Mouse (Mus musculus): ENCODE results near the gene Inpp4b. TPM values are rescaled to one million over a fixed set of nuclear protein-coding genes. Genes with fewer than 3 reads are reported as not detected.

Inpp4b gene
- polyA plus RNA-seq, 1 experiment from 2014 or later, result 6.6 TPM

GRCm38 (mm10) chr8:81599209-81599608 lies 256.9 kb downstream of the Inpp4b start:
- 86% methylated on average over 4 of the region's 4 CpGs for WGBS
- ATAC-seq (ENCODE audit: low FRiP score), result no peak
- H3K4me1 ChIP-seq (replicated peaks), result no peaks in the 10 kb centered on the region
- H3K9ac ChIP-seq, result no peak overlapping the region
- H3K36me3 ChIP-seq, result no peaks in the 10 kb centered on the region
- no peak overlapping the region for H3K27ac ChIP-seq
- H3K4me2 ChIP-seq, result no peak overlapping the region
- H3K4me3 ChIP-seq, result no peak overlapping the region
- H3K9me3 ChIP-seq, result no peaks in the 10 kb centered on the region
- H3K27me3 ChIP-seq, result no peaks in the 10 kb centered on the region

GRCm38 (mm10) chr8:81601136-81601535 lies 258.8 kb downstream of the Inpp4b start:
- no peak overlapping the region for H3K9ac ChIP-seq
- ATAC-seq (ENCODE audit: low FRiP score), result no peak

GRCm38 (mm10) chr8:81608082-81608481 lies 265.7 kb downstream of the Inpp4b start:
- no peaks in the 10 kb centered on the region for H3K4me1 ChIP-seq (replicated peaks)
- WGBS, result 94% methylated on average over 1 of the region's 1 CpGs
- no peak overlapping the region for H3K4me2 ChIP-seq
- no peak for ATAC-seq (ENCODE audit: low FRiP score)
- no peak overlapping the region for H3K27ac ChIP-seq
- no peak overlapping the region for H3K9ac ChIP-seq
- H3K9me3 ChIP-seq, result no peaks in the 10 kb centered on the region
- no peaks in the 10 kb centered on the region for H3K36me3 ChIP-seq
- H3K4me3 ChIP-seq, result no peak overlapping the region
- H3K27me3 ChIP-seq, result no peaks in the 10 kb centered on the region

More at GRCm38 (mm10) chr8:81601136-81601535, 258.8 kb downstream of the Inpp4b start:
- H3K4me3 ChIP-seq, result no peak overlapping the region
- no peaks in the 10 kb centered on the region for H3K36me3 ChIP-seq
- no peak overlapping the region for H3K27ac ChIP-seq
- no peaks in the 10 kb centered on the region for H3K4me1 ChIP-seq (replicated peaks)
- H3K9me3 ChIP-seq, result no peaks in the 10 kb centered on the region
- no peak overlapping the region for H3K4me2 ChIP-seq
- no peaks in the 10 kb centered on the region for H3K27me3 ChIP-seq

GRCm38 (mm10) chr8:81609064-81609463 lies 266.7 kb downstream of the Inpp4b start:
- H3K9me3 ChIP-seq, result no peaks in the 10 kb centered on the region
- ATAC-seq (ENCODE audit: low FRiP score), result no peak
- no peak overlapping the region for H3K4me3 ChIP-seq
- H3K36me3 ChIP-seq, result no peaks in the 10 kb centered on the region
- 87% methylated on average over 4 of the region's 4 CpGs for WGBS
- H3K27me3 ChIP-seq, result no peaks in the 10 kb centered on the region
- H3K9ac ChIP-seq, result no peak overlapping the region
- H3K27ac ChIP-seq, result no peak overlapping the region
- H3K4me1 ChIP-seq (replicated peaks), result no peaks in the 10 kb centered on the region
- H3K4me2 ChIP-seq, result no peak overlapping the region

DNA sequence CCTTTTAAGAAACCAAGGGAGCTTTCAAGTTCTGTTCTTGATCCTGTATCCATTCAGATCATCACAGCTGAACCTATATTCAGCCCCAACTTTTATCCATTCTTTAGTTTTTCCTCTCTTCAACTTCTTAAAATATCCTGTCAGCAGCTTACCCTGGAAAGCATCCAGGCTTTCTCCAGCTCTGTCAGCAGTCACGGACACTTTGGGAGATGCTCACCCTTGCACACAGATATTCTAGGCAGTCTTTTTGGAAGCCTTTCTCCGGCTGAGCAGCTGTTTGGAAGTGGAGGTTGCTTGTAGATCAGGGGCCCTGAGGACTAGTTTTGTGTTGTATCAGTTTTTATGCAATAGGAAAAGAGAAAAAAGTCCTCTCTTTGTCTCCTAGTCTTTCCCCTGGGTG lies 270.3 kb downstream of the Inpp4b start:
- ATAC-seq (ENCODE audit: low FRiP score), result no peak
- WGBS, result 72% methylated on average over 2 of the region's 2 CpGs
- no peaks in the 10 kb centered on the region for H3K4me1 ChIP-seq (replicated peaks)
- H3K4me3 ChIP-seq, result no peak overlapping the region
- H3K27me3 ChIP-seq, result no peaks in the 10 kb centered on the region
- no peaks in the 10 kb centered on the region for H3K9me3 ChIP-seq
- H3K9ac ChIP-seq, result no peak overlapping the region
- no peak overlapping the region for H3K27ac ChIP-seq
- no peak overlapping the region for H3K4me2 ChIP-seq
- no peaks in the 10 kb centered on the region for H3K36me3 ChIP-seq

DNA sequence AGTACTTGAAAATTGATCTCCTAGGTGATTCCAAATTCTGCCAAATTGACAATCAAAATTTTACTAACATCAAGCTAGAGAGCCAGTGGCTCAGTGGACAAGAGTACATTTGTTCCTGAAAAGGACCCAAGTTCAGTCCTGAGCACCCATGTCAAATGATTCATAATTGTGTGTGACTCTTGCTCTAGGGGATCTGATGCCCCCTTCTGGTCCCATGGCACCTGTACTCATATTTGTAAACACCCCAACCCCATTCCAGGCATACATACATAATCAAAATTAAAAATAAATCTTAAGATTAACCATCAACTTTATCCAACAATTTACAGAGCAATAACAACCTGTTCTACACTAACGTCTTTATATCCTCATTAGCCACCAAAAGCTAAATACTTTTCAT lies 271.8 kb downstream of the Inpp4b start:
- WGBS, result 98% methylated on average over 1 of the region's 1 CpGs
- no peaks in the 10 kb centered on the region for H3K4me1 ChIP-seq (replicated peaks)
- H3K4me3 ChIP-seq, result no peak overlapping the region
- H3K9me3 ChIP-seq, result no peaks in the 10 kb centered on the region
- no peaks in the 10 kb centered on the region for H3K36me3 ChIP-seq
- H3K4me2 ChIP-seq, result no peak overlapping the region
- no peak overlapping the region for H3K9ac ChIP-seq
- H3K27ac ChIP-seq, result no peak overlapping the region
- no peak for ATAC-seq (ENCODE audit: low FRiP score)
- H3K27me3 ChIP-seq, result no peaks in the 10 kb centered on the region

GRCm38 (mm10) chr8:81614605-81615004 lies 272.2 kb downstream of the Inpp4b start:
- no peak for ATAC-seq (ENCODE audit: low FRiP score)
- Histone ChIP-seq H3K9me3 (no peaks in the 10 kb centered on the region), H3K4me3 (no peak overlapping the region), H3K27me3 (no peaks in the 10 kb centered on the region), H3K36me3 (no peaks in the 10 kb centered on the region), H3K4me2 (no peak overlapping the region), H3K27ac (no peak overlapping the region), H3K9ac (no peak overlapping the region), H3K4me1 (replicated peaks) (no peaks in the 10 kb centered on the region)
- 92% methylated on average over 2 of the region's 2 CpGs for WGBS

GRCm38 (mm10) chr8:81615552-81615951 lies 273.2 kb downstream of the Inpp4b start:
- H3K4me1 ChIP-seq (replicated peaks), result no peaks in the 10 kb centered on the region
- H3K9ac ChIP-seq, result no peak overlapping the region
- WGBS, result 70% methylated on average over 1 of the region's 1 CpGs
- H3K9me3 ChIP-seq, result no peaks in the 10 kb centered on the region
- ATAC-seq (ENCODE audit: low FRiP score), result no peak
- H3K4me3 ChIP-seq, result no peak overlapping the region
- no peaks in the 10 kb centered on the region for H3K27me3 ChIP-seq
- H3K27ac ChIP-seq, result no peak overlapping the region
- H3K4me2 ChIP-seq, result no peak overlapping the region
- no peaks in the 10 kb centered on the region for H3K36me3 ChIP-seq

DNA sequence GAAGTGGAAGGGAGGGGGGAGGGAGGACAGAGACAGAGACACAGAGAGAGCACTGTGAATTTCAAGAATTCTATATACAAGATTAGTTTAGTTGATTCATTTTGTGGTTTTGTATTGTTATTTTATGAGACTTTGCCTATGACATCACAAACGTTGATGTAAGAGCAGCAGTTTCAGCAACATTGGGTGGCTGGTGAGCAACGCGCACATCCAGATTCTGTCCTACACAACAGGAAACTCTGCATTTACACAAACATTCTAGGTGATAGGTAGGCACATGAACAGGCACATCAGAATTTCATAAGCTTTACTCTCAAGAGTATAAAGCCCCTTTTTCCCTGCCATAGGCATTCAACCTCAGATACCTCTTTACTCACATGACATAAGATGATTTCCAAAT lies 276.6 kb downstream of the Inpp4b start:
- Histone ChIP-seq H3K4me1 (replicated peaks) (no peaks in the 10 kb centered on the region), H3K36me3 (no peaks in the 10 kb centered on the region), H3K4me3 (no peak overlapping the region), H3K27ac (no peak overlapping the region), H3K9ac (no peak overlapping the region), H3K9me3 (no peaks in the 10 kb centered on the region), H3K27me3 (no peaks in the 10 kb centered on the region), H3K4me2 (no peak overlapping the region)
- 94% methylated on average over 3 of the region's 3 CpGs for WGBS
- ATAC-seq (ENCODE audit: low FRiP score), result no peak

DNA sequence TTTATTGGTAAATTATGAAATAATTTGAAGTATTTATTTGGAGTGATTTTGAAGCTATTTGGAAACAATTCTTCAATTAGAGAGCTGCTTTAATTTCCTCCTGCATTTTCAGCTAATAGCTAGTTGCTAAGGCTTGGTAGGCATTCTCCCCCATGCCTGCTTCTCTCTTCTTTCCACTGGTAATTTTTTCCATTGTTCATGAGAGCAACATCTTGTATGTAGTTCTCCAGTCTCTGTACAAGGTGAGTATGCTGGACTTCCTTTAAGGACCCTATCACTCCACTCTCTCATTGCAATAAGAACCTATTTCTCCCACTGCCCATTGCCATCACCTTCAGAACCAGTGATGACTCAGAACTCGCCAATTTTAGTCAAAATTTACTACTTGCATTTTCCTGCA lies 292.7 kb downstream of the Inpp4b start:
- Histone ChIP-seq H3K27ac (no peak overlapping the region), H3K36me3 (no peaks in the 10 kb centered on the region), H3K4me1 (replicated peaks) (no peaks in the 10 kb centered on the region), H3K4me2 (no peak overlapping the region), H3K27me3 (no peaks in the 10 kb centered on the region), H3K4me3 (no peak overlapping the region), H3K9ac (no peak overlapping the region), H3K9me3 (no peaks in the 10 kb centered on the region)
- ATAC-seq (ENCODE audit: low FRiP score), result no peak
- WGBS, result 88% methylated on average over 1 of the region's 1 CpGs

DNA sequence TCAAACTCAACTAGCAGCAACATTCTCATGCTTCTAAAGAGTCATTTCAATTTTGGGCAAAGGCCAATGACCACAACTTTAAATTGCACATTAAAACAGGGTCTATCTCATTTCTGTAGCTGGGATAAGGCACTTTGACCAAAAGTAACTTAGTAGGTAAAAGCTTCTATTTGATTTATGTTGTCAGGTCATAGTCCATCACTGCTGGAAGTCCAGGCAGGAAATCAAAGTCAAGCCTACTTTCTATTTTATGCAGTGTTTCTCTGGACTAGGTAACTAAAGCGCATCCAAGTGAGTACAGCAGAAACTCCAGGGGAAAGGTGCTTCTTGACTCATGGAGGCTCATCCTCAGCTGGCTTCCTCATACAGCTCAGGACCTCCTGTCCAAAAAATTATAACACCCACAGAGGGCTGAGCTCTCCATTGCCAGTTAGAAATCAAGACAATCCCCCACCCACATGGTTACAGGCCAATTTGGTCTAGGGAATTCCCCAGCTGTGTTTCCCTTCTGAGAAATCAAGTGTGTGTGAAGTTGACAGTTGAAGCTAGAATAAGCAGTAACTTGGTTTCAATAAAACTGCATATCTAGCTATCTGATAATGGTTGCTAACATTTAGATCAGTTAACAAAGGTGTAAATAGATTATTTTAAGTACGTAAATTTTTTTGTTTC lies 293.7 kb downstream of the Inpp4b start:
- H3K27me3 ChIP-seq, result no peaks in the 10 kb centered on the region
- H3K4me1 ChIP-seq (replicated peaks), result no peaks in the 10 kb centered on the region
- H3K4me3 ChIP-seq, result no peak overlapping the region
- H3K36me3 ChIP-seq, result no peaks in the 10 kb centered on the region
- 96% methylated on average over 2 of the region's 2 CpGs for WGBS
- no peak overlapping the region for H3K27ac ChIP-seq
- no peak overlapping the region for H3K9ac ChIP-seq
- H3K9me3 ChIP-seq, result no peaks in the 10 kb centered on the region
- no peak overlapping the region for H3K4me2 ChIP-seq
- ATAC-seq (ENCODE audit: low FRiP score), result no peak

DNA sequence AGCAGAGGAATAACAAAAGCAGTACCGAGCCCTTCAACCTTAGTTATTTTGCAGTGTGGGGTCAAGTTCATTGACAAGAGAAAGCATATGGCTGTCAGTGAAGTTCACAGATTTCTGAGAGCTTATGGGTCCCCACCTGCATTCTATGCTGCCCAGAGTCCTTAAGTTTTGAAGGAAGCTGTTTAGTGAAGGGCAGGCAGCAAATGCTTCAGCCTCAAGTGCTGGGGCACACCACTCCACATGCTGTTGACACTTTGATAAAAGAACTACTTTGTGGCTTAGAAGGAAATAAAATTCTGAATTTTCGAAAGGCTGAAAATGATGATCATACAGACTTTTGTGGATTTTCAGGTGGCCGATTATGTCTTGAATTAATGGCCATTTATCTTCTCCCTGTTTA lies 296.1 kb downstream of the Inpp4b start:
- Histone ChIP-seq H3K4me2 (no peak overlapping the region), H3K4me3 (no peak overlapping the region), H3K27me3 (no peaks in the 10 kb centered on the region), H3K9me3 (no peaks in the 10 kb centered on the region), H3K4me1 (replicated peaks) (no peaks in the 10 kb centered on the region), H3K36me3 (no peaks in the 10 kb centered on the region), H3K9ac (no peak overlapping the region), H3K27ac (no peak overlapping the region)
- WGBS, result 87% methylated on average over 3 of the region's 3 CpGs
- no peak for ATAC-seq (ENCODE audit: low FRiP score)

- no peaks in the 10 kb centered on the region for H3K9me3 ChIP-seq
- no peaks in the 10 kb centered on the region for H3K4me1 ChIP-seq (replicated peaks)
- no peak overlapping the region for H3K4me3 ChIP-seq
- no peak overlapping the region for H3K4me2 ChIP-seq
- H3K27me3 ChIP-seq, result no peaks in the 10 kb centered on the region
- no peak overlapping the region for H3K9ac ChIP-seq
- WGBS, result 71% methylated on average over 4 of the region's 4 CpGs
- H3K36me3 ChIP-seq, result no peaks in the 10 kb centered on the region
- ATAC-seq (ENCODE audit: low FRiP score), result no peak
- H3K27ac ChIP-seq, result no peak overlapping the region
Observed at GRCm38 (mm10) chr8:81639820-81640219, 297.5 kb downstream of the Inpp4b start.
